13 mouse cellular contexts compared by ENCODE assay signal in the genomic region with DNA sequence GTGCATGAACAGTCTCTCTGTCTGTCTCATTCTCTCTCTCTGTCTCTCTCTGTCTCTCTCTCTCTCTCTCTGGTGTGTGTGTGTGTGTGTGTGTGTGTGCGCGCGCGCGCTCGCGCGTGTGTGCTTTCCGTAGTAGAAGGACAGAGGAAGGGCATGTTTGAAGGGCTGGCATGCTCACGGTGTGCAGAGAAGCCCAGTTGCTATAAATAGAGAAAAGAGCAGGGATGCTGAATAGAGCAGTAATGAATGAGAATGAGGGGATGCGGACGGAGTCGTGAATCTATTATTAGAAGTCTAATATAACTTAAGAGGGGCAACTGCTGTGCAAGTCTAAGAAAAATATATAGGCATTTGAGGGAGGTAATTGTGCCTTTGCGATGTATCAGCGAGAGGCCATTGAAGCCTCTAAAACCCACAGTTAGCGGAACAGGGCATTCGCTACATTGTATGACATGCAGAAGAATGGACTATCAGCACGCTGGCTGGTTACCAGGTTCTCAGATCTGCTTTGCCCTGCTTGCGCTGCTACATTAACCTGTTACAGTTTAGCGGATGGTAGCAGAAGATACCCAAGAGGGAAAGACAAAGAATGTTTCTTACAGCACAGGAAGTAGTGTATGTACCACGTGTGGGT. TPM values are rescaled to one million over a fixed set of nuclear protein-coding genes. Genes with fewer than 3 reads are reported as not detected.
DNase-seq lines count a peak whose midpoint lies in the region; ATAC-seq and TF ChIP-seq lines count a peak whose summit lies in the region.
"Had no signal": no experiment of that assay in that cellular context is flagged by ENCODE, and none has a peak within 500 bp of the region (broad histone marks: within the 10 kb centered on the region; RNA-seq: fewer than 3 reads in every experiment).

No protein-coding gene starts in this region.

- no peaks in the 10 kb centered on the region for H3K36me3 ChIP-seq in forebrain, embryonic 12.5 days (replicated peaks)
- no peaks in the 10 kb centered on the region for H3K36me3 ChIP-seq in forebrain, embryonic 11.5 days (ENCODE audit: control insufficient read depth, insufficient read depth, low read length)
- no peaks in the 10 kb centered on the region for H3K36me3 ChIP-seq in midbrain, embryonic 12.5 days
- no peaks in the 10 kb centered on the region for H3K36me3 ChIP-seq in midbrain, embryonic 10.5 days
- H3K36me3 ChIP-seq in hindbrain, postnatal 0 days (ENCODE audit: insufficient read depth, low read length) = no peaks in the 10 kb centered on the region
- H3K36me3 ChIP-seq in liver, postnatal 0 days (replicated peaks; ENCODE audit: insufficient read depth, low read length) = no peaks in the 10 kb centered on the region
- H3K36me3 ChIP-seq: liver, embryonic 13.5 days had no signal

- H3K9me3 ChIP-seq in forebrain, embryonic 12.5 days = no peaks in the 10 kb centered on the region
- no peaks in the 10 kb centered on the region for H3K9me3 ChIP-seq in forebrain, embryonic 11.5 days (ENCODE audit: control insufficient read depth, low read length)
- no peaks in the 10 kb centered on the region for H3K9me3 ChIP-seq in midbrain, embryonic 12.5 days
- no peaks in the 10 kb centered on the region for H3K9me3 ChIP-seq in midbrain, embryonic 10.5 days (replicated peaks)
- no peaks in the 10 kb centered on the region for H3K9me3 ChIP-seq in hindbrain, postnatal 0 days (ENCODE audit: low read length)
- H3K9me3 ChIP-seq in liver, postnatal 0 days (ENCODE audit: low read length) = no peaks in the 10 kb centered on the region
- H3K9me3 ChIP-seq: liver, embryonic 13.5 days had no signal

- peaks cover 22% of the 10 kb centered on the region for H3K4me1 ChIP-seq in forebrain, embryonic 12.5 days
- no peaks in the 10 kb centered on the region for H3K4me1 ChIP-seq in forebrain, embryonic 11.5 days (replicated peaks; ENCODE audit: control insufficient read depth, insufficient read depth, low read length)
- H3K4me1 ChIP-seq in midbrain, embryonic 12.5 days = peaks cover 8% of the 10 kb centered on the region
- peaks cover under 1% of the 10 kb centered on the region; the same call in 1 of the 2 replicates for H3K4me1 ChIP-seq in midbrain, embryonic 10.5 days
- H3K4me1 ChIP-seq in hindbrain, postnatal 0 days (ENCODE audit: insufficient read depth, low read length) = no peaks in the 10 kb centered on the region
- peaks cover 4% of the 10 kb centered on the region; the same call in 1 of the 2 replicates for H3K4me1 ChIP-seq in liver, postnatal 0 days (ENCODE audit: insufficient read depth)
- H3K4me1 ChIP-seq: liver, embryonic 13.5 days had no signal

- H3K27me3 ChIP-seq in forebrain, embryonic 12.5 days = no peaks in the 10 kb centered on the region
- H3K27me3 ChIP-seq in forebrain, embryonic 11.5 days (ENCODE audit: control insufficient read depth, insufficient read depth, low read length) = no peaks in the 10 kb centered on the region
- no peaks in the 10 kb centered on the region for H3K27me3 ChIP-seq in midbrain, embryonic 12.5 days
- no peaks in the 10 kb centered on the region for H3K27me3 ChIP-seq in midbrain, embryonic 10.5 days (ENCODE audit: low read depth, poor library complexity, severe bottlenecking)
- no peaks in the 10 kb centered on the region for H3K27me3 ChIP-seq in hindbrain, postnatal 0 days (ENCODE audit: insufficient read depth, low read length)
- no peaks in the 10 kb centered on the region for H3K27me3 ChIP-seq in liver, postnatal 0 days (ENCODE audit: insufficient read depth, low read length)
- H3K27me3 ChIP-seq: liver, embryonic 13.5 days had no signal

- TF ChIP-seq CTCF in hindbrain, postnatal 0 days (IDR thresholded peaks at IDR 0.05; ENCODE audit: low read depth) = no peak
- TF ChIP-seq CTCF in liver, postnatal 0 days (IDR thresholded peaks at IDR 0.05; ENCODE audit: low read depth) = no peak

- ATAC-seq in forebrain, embryonic 12.5 days (ENCODE audit: low FRiP score) = peak; percentile 63; the same call in 1 of the 2 replicates
- no peak for ATAC-seq in forebrain, embryonic 11.5 days (replicated peaks; ENCODE audit: low FRiP score)
- ATAC-seq in midbrain, embryonic 12.5 days (ENCODE audit: low FRiP score, low read depth) = no peak
- ATAC-seq in hindbrain, postnatal 0 days = peak; percentile 58; the same call in 1 of the 2 replicates
- ATAC-seq in liver, postnatal 0 days = no peak
- ATAC-seq: inflammation-experienced regulatory T-cells, adult 6 months had no signal

- H3K27ac ChIP-seq in forebrain, embryonic 12.5 days = peak overlapping the region; percentile 19
- no peak overlapping the region for H3K27ac ChIP-seq in forebrain, embryonic 11.5 days (ENCODE audit: low read depth, low read length)
- 0 out of 2 replicates have a peak overlapping the region, but pooled peaks have one; percentile 30 for H3K27ac ChIP-seq in midbrain, embryonic 12.5 days (replicated peaks)
- no peak overlapping the region for H3K27ac ChIP-seq in midbrain, embryonic 10.5 days (replicated peaks)
- peak overlapping the region; percentile 75 for H3K27ac ChIP-seq in hindbrain, postnatal 0 days
- H3K27ac ChIP-seq in liver, postnatal 0 days (ENCODE audit: low read depth) = no peak overlapping the region
- H3K27ac ChIP-seq: liver, embryonic 13.5 days had no signal

- TF ChIP-seq EP300 in liver, postnatal 0 days (IDR thresholded peaks at IDR 0.05; ENCODE audit: low read depth) = no peak

- H3K4me2 ChIP-seq in forebrain, embryonic 12.5 days = no peak overlapping the region
- H3K4me2 ChIP-seq in forebrain, embryonic 11.5 days (ENCODE audit: low read depth, low read length, severe bottlenecking) = no peak overlapping the region
- no peak overlapping the region for H3K4me2 ChIP-seq in midbrain, embryonic 12.5 days (replicated peaks)
- H3K4me2 ChIP-seq in hindbrain, postnatal 0 days (ENCODE audit: low read depth, low read length) = no peak overlapping the region
- H3K4me2 ChIP-seq in liver, postnatal 0 days (ENCODE audit: low read depth, low read length) = no peak overlapping the region
- H3K4me2 ChIP-seq: liver, embryonic 13.5 days had no signal

- no peak overlapping the region for H3K4me3 ChIP-seq in forebrain, embryonic 12.5 days (replicated peaks)
- H3K4me3 ChIP-seq in forebrain, embryonic 11.5 days (ENCODE audit: low read depth, low read length) = no peak overlapping the region
- H3K4me3 ChIP-seq in midbrain, embryonic 12.5 days = no peak overlapping the region
- H3K4me3 ChIP-seq in midbrain, embryonic 10.5 days = no peak overlapping the region
- no peak overlapping the region for H3K4me3 ChIP-seq in hindbrain, postnatal 0 days (ENCODE audit: low read length)
- H3K4me3 ChIP-seq in liver, postnatal 0 days (ENCODE audit: low read depth, low read length) = no peak overlapping the region
- H3K4me3 ChIP-seq: liver, embryonic 13.5 days had no signal

- 62% methylated on average over 21 of the region's 21 CpGs for WGBS in forebrain, embryonic 12.5 days
- WGBS in forebrain, embryonic 11.5 days = 77% methylated on average over 21 of the region's 21 CpGs
- 78% methylated on average over 21 of the region's 21 CpGs for whole genome bisulfite sequencing in midbrain, embryonic 12.5 days
- 91% methylated on average over 21 of the region's 21 CpGs for WGBS in midbrain, embryonic 10.5 days
- 48% methylated on average over 21 of the region's 21 CpGs for WGBS in hindbrain, postnatal 0 days
- WGBS in liver, postnatal 0 days (ENCODE audit: insufficient replicate concordance) = 82% methylated on average over 21 of the region's 21 CpGs

- no peak for DNase-seq in forebrain, embryonic 11.5 days (ENCODE audit: low spot score)
- no peak for DNase-seq in midbrain, embryonic 10.5 days (ENCODE audit: low spot score)
- DNase-seq in hindbrain, postnatal 0 days (ENCODE audit: low spot score) = peak; percentile 28
- DNase-seq in left cerebral cortex, adult 9 months (ENCODE audit: low spot score in 2 of 2) = no peak
- no peak for DNase-seq in liver, postnatal 0 days
- DNase-seq: gastrocnemius, postnatal 10 days; kidney, postnatal 14 days; liver, embryonic 13.5 days; right cerebral cortex, postnatal 25 days; thymus, postnatal 25 days had no signal

- H3K9ac ChIP-seq in forebrain, embryonic 12.5 days = no peak overlapping the region
- H3K9ac ChIP-seq in forebrain, embryonic 11.5 days (ENCODE audit: low read length) = no peak overlapping the region
- H3K9ac ChIP-seq in midbrain, embryonic 12.5 days (replicated peaks) = no peak overlapping the region
- H3K9ac ChIP-seq in hindbrain, postnatal 0 days (replicated peaks; ENCODE audit: low read length) = no peak overlapping the region
- H3K9ac ChIP-seq in liver, postnatal 0 days (replicated peaks) = no peak overlapping the region
- H3K9ac ChIP-seq: liver, embryonic 13.5 days had no signal

RNA-seq across cellular contexts. Expression of gene Wdr19, which starts 18.2 kb away (rescaled TPM):
- polyA plus RNA-seq in forebrain, embryonic 12.5 days (2016; fragmentation: Nextera tagmentation; extraction: Ambion mirVana) = 13.8 and 14.8 TPM in 2 replicates
- polyA plus RNA-seq in forebrain, embryonic 11.5 days (2014; fragmentation: Nextera tagmentation; extraction: Ambion mirVana) = 14.7 and 15.2 TPM in 2 replicates
- 16.6 and 18.1 TPM in 2 replicates for polyA plus RNA-seq in midbrain, embryonic 12.5 days (2016; fragmentation: Nextera tagmentation; extraction: Ambion mirVana)
- 12.4 and 12.7 TPM in 2 replicates for polyA plus RNA-seq in midbrain, embryonic 10.5 days (2016; fragmentation: Nextera tagmentation; extraction: Ambion mirVana)
- total RNA-seq in hindbrain, postnatal 0 days (2014; rRNA removed) = 11.1 and 12.9 TPM in 2 replicates
- polyA plus RNA-seq in hindbrain, postnatal 0 days (2015; fragmentation: Nextera tagmentation; extraction: Ambion mirVana) = 8.1 and 9.6 TPM in 2 replicates
- polyA plus RNA-seq in liver, postnatal 0 days (2015; fragmentation: Nextera tagmentation; extraction: Ambion mirVana) = 0.71 and 1.1 TPM in 2 replicates

Comparison
In these comparisons a context has a peak if more than half of its experiments do, and no peak if none do; other contexts are left out.
1. ATAC-seq: peak in forebrain, embryonic 12.5 days (single experiment) and hindbrain, postnatal 0 days (single experiment); none in forebrain, embryonic 11.5 days (single experiment), midbrain, embryonic 12.5 days (single experiment) and liver, postnatal 0 days (single experiment).
2. H3K27ac ChIP-seq: peak in forebrain, embryonic 12.5 days (single experiment), midbrain, embryonic 12.5 days (single experiment) and hindbrain, postnatal 0 days (single experiment); none in forebrain, embryonic 11.5 days (single experiment), midbrain, embryonic 10.5 days (single experiment) and liver, postnatal 0 days (single experiment).